Mouse (Mus musculus) gastrocnemius, postnatal 36 days (tissue): ENCODE measurements around the gene Mdk. TPM values are rescaled to one million over a fixed set of nuclear protein-coding genes. Genes with fewer than 3 reads are reported as not detected.
A peak's percentile ranks its signal among the peaks of the same experiment; 100 is the strongest.

Experiments used
- DNase-seq, 2 experiments: peaks; one replicate each; pipeline ENCODE4 v3.0.0; 2022
- intact Hi-C: fragments of 180-260 bp; cut with DNase I; formaldehyde crosslinking; loops from one replicate; pipeline ENCODE4 v1.15.1; 2025
- total RNA-seq, 2 experiments: library from RNA; stranded (reverse); gene quantifications; 2 replicates each; pipeline ENCODE4 v1.2.3; 2021

Gene Mdk
- total RNA-seq, 2 experiments from 2014 or later, result 1.4 to 4.3 TPM

GRCm38 (mm10) chr2:91921790-91922570 lies 10.1 kb downstream of the Mdk start:
- no peak for DNase-seq
- intact Hi-C loops, result loop anchor here (5.0 to 10.0 kb wide), 2 partner anchors 55 to 217 kb away; no protein-coding TSS in a partner anchor

- peak in 1 of 2 experiments; percentile 60 for DNase-seq
- intact Hi-C loops, result loop anchor here (5.0 to 10.0 kb wide), 2 partner anchors 54 to 216 kb away; no protein-coding TSS in a partner anchor
These were observed 10.8 kb downstream of the Mdk start for GRCm38 (mm10) chr2:91921181-91921789.

GRCm38 (mm10) chr2:91920130-91920529 lies 12.0 kb downstream of the Mdk start:
- intact Hi-C loops, result loop anchor here (5.0 to 10.0 kb wide), 2 partner anchors 53 to 215 kb away; no protein-coding TSS in a partner anchor
- DNase-seq, result no peak

- DNase-seq, result no peak
- intact Hi-C loops, result no loop called here
These were observed 15.0 kb downstream of the Mdk start for GRCm38 (mm10) chr2:91917096-91917495.

- no peak for DNase-seq
- intact Hi-C loops, result no loop called here
These were observed 15.6 kb downstream of the Mdk start for GRCm38 (mm10) chr2:91916346-91916977.

- intact Hi-C loops, result no loop called here
- no peak for DNase-seq
These were observed 18.6 kb downstream of the Mdk start for GRCm38 (mm10) chr2:91913328-91914110.

DNA sequence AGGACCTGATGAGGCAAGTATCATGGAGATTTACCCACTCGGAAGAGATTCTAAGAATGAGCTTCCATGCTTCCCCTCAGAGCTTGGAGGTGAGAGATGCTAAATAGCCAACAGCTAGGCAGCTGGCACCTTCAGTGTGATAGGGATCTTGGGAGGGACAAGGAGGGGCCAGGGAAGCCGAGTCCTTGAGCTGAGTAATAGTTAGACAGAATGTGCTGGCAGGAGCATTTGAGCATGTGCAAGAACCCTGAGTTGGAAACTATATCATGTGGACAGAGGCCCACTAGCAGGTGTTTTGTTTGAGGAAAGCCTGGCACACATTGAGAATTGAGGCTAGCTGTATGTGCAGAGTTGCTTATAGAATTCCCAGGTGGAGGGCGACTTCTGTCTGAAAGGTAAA lies 19.5 kb downstream of the Mdk start:
- intact Hi-C loops, result no loop called here
- DNase-seq, result no peak

DNA sequence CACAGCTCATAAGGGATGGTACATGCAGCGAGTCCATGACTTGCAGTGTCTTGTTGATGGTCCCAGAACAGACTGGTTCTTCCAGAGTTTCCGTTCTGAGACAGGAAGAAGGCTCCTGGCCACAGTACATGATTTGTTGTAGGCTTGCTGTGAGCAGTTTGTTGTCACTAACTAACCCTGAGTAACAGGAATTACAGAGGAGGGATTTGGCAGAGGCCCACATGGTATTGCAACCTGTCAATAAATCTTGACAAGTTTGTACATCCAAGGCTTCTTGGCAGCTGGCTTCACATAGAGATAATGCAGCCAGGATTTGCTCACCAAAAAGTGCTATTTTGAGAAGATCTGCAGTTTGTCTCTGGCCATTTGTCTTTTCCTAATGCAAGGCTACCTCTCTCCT lies 26.0 kb downstream of the Mdk start:
- intact Hi-C loops, result no loop called here
- DNase-seq, result no peak

DNA sequence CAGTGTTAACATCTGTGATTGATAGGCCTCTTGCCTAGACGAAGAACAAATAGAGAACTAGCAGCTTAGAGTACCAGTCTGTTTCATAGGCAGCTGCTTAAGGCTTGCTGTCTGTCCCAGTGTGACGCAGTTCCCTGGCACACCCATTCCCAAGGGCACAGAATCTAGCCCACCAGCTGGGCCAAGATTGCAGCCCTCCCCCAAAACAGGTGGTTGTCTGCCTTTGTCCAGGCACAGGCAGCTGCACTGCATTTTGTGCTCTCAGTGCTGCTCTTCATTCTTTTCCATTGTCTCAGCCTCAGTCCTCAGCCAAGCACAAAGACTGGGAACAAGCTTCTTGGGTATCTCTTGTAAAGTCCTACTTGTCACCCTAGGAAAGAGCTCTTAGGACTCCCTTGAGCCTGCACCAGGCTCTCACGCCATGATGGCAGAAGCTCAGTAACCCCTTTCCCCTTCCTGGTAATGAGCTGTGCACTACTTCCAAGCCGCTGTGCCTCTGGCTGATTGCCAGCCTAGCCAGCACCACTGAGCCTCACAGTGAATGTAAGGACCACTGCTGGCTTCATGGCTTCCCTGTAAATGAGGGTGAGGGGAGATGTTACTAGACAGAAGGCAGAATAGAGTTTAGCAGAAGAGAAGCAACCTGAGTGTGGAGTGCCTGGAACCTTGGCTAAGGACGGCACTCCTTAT lies 27.3 kb downstream of the Mdk start:
- no peak for DNase-seq
- intact Hi-C loops, result no loop called here

DNA sequence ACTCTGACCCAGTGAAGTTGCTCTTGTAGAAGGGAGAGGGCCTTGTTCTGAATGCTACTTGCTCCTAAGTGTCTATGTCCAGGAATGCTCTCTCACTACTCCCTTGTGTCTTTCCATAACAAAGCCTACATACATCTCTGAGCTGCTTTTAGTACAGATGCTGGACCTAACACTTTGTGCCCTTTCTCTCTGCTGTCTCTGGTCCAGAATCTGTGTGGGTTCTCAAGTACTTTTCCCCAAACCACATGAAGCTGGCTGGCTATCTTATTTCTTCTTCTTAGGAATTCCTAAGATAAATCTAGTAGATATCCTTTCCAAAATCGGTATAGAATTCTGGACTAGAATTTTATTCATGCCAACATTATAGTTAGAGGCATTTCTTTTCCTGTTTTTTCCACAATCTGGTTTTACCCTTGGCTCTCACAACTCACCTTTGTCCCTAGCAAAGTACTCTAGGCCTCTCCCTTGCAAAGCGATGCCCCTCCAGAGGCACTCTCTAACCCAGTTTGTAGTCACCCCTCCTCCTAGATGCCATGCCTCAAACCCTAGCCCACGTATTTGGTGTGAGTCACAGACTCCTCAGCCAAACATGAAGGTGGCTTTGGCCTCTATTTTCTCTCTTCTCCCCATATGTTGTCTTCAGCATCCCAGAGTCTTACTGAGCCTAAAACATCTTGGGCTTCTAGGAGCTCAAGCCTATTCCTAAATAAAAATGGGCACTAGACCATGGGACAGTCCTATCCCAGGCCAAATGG lies 28.7 kb downstream of the Mdk start:
- intact Hi-C loops, result no loop called here
- no peak for DNase-seq

- no peak for DNase-seq
- intact Hi-C loops, result no loop called here
These were observed 29.8 kb downstream of the Mdk start for GRCm38 (mm10) chr2:91902336-91902735.

GRCm38 (mm10) chr2:91900431-91900830 lies 31.7 kb downstream of the Mdk start:
- DNase-seq, result no peak
- intact Hi-C loops, result no loop called here

DNA sequence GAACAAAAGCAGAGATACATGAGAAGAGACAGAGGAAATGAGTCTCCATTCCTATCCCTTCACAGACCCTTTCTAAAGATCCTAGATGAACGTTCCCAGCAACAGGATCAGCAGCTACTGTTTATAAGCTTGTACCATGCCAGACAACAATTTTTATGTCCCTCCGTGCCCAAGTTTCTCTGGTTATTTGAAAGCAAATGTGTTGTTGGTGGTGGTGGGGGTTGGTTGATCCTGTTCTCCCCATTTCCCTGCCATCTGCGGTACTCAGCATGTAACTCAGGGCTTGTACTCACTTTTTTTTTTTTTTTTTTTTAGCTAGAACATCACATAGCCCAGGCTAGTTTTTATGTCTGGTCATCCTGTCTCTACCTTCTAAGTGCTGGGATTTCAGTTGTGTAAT lies 33.0 kb downstream of the Mdk start:
- no peak for DNase-seq
- intact Hi-C loops, result no loop called here

- no peak for DNase-seq
- intact Hi-C loops, result no loop called here
These were observed 34.1 kb downstream of the Mdk start for GRCm38 (mm10) chr2:91897968-91898367.

DNA sequence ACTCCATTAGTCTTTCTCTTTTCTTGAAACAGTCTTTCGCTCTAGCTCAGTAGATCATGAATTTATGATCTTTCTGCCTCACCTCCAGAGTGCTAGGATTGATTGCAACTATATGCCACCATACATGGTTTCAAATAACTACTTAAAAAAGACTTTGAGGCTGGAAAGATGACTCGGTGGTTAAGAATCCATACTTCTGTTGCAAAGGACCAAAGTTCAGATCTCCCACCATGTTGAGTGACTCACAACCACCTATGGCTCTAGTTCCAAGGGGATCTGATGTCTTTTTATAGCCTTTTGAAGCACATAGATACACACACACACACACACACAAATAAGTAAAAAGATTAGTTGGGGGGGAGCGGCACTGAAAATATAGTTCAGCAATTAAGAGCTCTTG lies 36.7 kb downstream of the Mdk start:
- intact Hi-C loops, result no loop called here
- no peak for DNase-seq

- intact Hi-C loops, result no loop called here
- DNase-seq, result no peak
These were observed 37.4 kb downstream of the Mdk start for GRCm38 (mm10) chr2:91894716-91895115.

DNA sequence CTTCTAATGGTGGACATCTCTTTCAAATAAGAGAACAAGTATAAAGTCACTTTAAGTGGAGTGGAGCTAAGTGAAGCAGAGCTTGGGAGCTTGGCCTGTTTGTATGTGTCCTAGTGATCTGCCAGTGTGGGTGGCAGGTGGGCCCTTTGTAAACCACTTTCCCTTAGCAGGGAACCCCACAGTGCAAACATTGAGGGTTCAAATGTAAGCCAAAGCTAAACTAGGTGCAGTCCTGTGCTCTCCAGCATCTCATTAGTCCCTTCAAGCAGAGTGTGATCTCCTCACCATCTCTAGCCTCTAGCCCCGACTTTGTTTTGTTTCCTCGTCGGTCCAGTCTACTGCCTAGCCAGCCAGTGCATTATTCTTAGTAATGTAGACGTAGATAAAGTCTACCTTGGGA lies 47.5 kb downstream of the Mdk start:
- intact Hi-C loops, result loop anchor here (5.0 kb wide), 1 partner anchor 327 kb away; no protein-coding TSS in a partner anchor
- no peak for DNase-seq

DNA sequence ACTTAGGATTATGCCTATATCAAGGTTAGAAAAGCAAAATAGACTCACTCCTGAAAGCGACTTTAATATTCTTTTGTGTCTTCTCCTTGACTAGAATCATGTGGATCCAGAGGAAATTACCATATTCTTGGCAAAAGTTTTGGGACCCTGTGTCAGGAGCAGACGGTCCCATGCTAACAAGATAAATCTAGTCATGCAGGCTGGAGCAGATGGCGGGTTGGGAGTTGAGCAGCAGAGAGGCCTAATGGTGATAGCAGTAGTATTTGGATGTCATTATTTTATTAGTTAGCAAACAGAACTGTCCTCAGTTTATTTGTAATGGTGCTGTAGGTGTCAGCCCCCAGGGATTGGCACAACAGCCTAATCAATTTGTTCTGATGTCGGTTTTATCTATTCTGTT lies 48.1 kb downstream of the Mdk start:
- intact Hi-C loops, result loop anchor here (2.0 to 5.0 kb wide), 2 partner anchors 25 to 327 kb away; no protein-coding TSS in a partner anchor
- DNase-seq, result no peak
